Mouse (Mus musculus): ENCODE data around the gene Adcy2.

Adcy2 gene

GRCm38 (mm10) chr13:68998918-68999801 is at the start of gene Adcy2:
TSS of gene Adcy2 (minus strand) at chr13:68999541.
- DNase-seq (ENCODE audit: low read depth, low spot score): no peak

GRCm38 (mm10) chr13:69036991-69037597 is 37.8 kb upstream of the Adcy2 start:
- DNase-seq (ENCODE audit: low read depth, low spot score): no peak

GRCm38 (mm10) chr13:69034621-69035020 is 35.3 kb upstream of the Adcy2 start:
- DNase-seq (ENCODE audit: low read depth, low spot score): no peak

- no peak for DNase-seq (ENCODE audit: low read depth, low spot score)
Observed at GRCm38 (mm10) chr13:69033532-69033931, 34.2 kb upstream of the Adcy2 start.

GRCm38 (mm10) chr13:69029078-69029757 is 29.9 kb upstream of the Adcy2 start:
- DNase-seq (ENCODE audit: low read depth, low spot score): no peak

- no peak for DNase-seq (ENCODE audit: low read depth, low spot score)
Observed at GRCm38 (mm10) chr13:69024964-69025363, 25.6 kb upstream of the Adcy2 start.

- no peak for DNase-seq (ENCODE audit: low read depth, low spot score)
Observed at GRCm38 (mm10) chr13:69023239-69023638, 23.9 kb upstream of the Adcy2 start.

- DNase-seq (ENCODE audit: low read depth, low spot score): no peak
Observed at GRCm38 (mm10) chr13:69020574-69020973, 21.2 kb upstream of the Adcy2 start.

- no peak for DNase-seq (ENCODE audit: low read depth, low spot score)
Observed at GRCm38 (mm10) chr13:69006915-69007314, 7.6 kb upstream of the Adcy2 start.

GRCm38 (mm10) chr13:69006091-69006490 is 6.8 kb upstream of the Adcy2 start:
- DNase-seq (ENCODE audit: low read depth, low spot score): no peak

GRCm38 (mm10) chr13:69004406-69004805 is 5.1 kb upstream of the Adcy2 start:
- DNase-seq (ENCODE audit: low read depth, low spot score): no peak

GRCm38 (mm10) chr13:69002631-69003030 is 3.3 kb upstream of the Adcy2 start:
- no peak for DNase-seq (ENCODE audit: low read depth, low spot score)

- no peak for DNase-seq (ENCODE audit: low read depth, low spot score)
Observed at GRCm38 (mm10) chr13:69002173-69002572, 2.8 kb upstream of the Adcy2 start.

- DNase-seq (ENCODE audit: low read depth, low spot score): no peak
Observed at GRCm38 (mm10) chr13:68999826-69000225, 485 bp upstream of the Adcy2 start.

GRCm38 (mm10) chr13:68998558-68998917 is 803 bp downstream of the Adcy2 start:
- no peak for DNase-seq (ENCODE audit: low read depth, low spot score)

GRCm38 (mm10) chr13:68997821-68998551 is 1.4 kb downstream of the Adcy2 start:
- no peak for DNase-seq (ENCODE audit: low read depth, low spot score)

GRCm38 (mm10) chr13:68997386-68997785 is 2.0 kb downstream of the Adcy2 start:
- DNase-seq (ENCODE audit: low read depth, low spot score): no peak

- DNase-seq (ENCODE audit: low read depth, low spot score): no peak
Observed at GRCm38 (mm10) chr13:68996661-68997060, 2.7 kb downstream of the Adcy2 start.

- DNase-seq (ENCODE audit: low read depth, low spot score): no peak
Observed at GRCm38 (mm10) chr13:68985789-68986188, 13.6 kb downstream of the Adcy2 start.

GRCm38 (mm10) chr13:68984000-68984399 is 15.3 kb downstream of the Adcy2 start:
- no peak for DNase-seq (ENCODE audit: low read depth, low spot score)

GRCm38 (mm10) chr13:68981048-68981447 is 18.3 kb downstream of the Adcy2 start:
- DNase-seq (ENCODE audit: low read depth, low spot score): no peak

- DNase-seq (ENCODE audit: low read depth, low spot score): no peak
Observed at GRCm38 (mm10) chr13:68973143-68973542, 26.2 kb downstream of the Adcy2 start.
